Mouse (Mus musculus) bone marrow macrophage, adult 2 months (primary cell): ENCODE data around the gene Foxq1.

ENCODE experiments used
- CTCF ChIP-seq: IDR thresholded peaks from 2 replicates; pipeline ENCODE4 v1.5.1; 2012; ENCODE audit warnings: low read depth, mild to moderate bottlenecking, low read length, moderate library complexity
- POLR2A ChIP-seq: IDR thresholded peaks from 2 replicates; pipeline ENCODE4 v1.6.1; 2012; ENCODE audit warnings: mild to moderate bottlenecking, low read depth, low read length, borderline replicate concordance

DNA sequence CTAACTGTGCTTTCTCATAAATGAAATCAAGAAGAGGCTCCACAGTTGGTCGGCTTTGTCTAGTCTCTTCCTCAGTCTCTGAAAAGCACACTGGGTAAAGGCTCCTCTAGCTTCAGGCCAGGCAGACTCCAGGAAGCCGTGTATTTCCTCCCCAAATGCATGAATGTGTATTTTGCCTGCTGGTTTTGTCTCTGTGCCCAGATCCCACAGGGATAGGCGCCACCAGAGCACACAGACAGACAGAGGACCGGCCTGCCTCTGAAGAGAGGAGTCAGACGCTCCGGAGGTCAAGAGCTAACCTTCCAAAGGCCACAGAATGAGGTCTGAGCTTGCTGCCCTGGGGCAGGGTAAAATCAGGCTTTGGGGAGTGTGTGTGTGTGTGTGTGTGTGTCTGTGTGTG, 21.6 kb downstream of the Foxq1 start:
- TF ChIP-seq CTCF (no peak), POLR2A (no peak)
